In genomic region chr13:99287786-99288185, GRCm38 (mm10) we compare ENCODE assay signal across 27 mouse cellular contexts. TPM values are rescaled to one million over a fixed set of nuclear protein-coding genes. Genes with fewer than 3 reads are reported as not detected.
A peak's percentile ranks its signal among the peaks of the same experiment; 100 is the strongest.
DNase-seq lines count a peak whose midpoint lies in the region; ATAC-seq and TF ChIP-seq lines count a peak whose summit lies in the region.
"Had no signal": no experiment of that assay in that cellular context is flagged by ENCODE, and none has a peak within 500 bp of the region (broad histone marks: within the 10 kb centered on the region; RNA-seq: fewer than 3 reads in every experiment).

No protein-coding gene starts in this region.

- no peak overlapping the region for H3K9ac ChIP-seq in liver, adult 2 months (ENCODE audit: low read depth, low read length)
- H3K9ac ChIP-seq in liver, embryonic 12.5 days: no peak overlapping the region
- H3K9ac ChIP-seq: embryonic facial prominence, embryonic 12.5 days; forebrain, postnatal 0 days; heart, embryonic 15.5 days; hindbrain, embryonic 14.5 days; lung, embryonic 14.5 days; neural tube, embryonic 15.5 days; stomach, embryonic 15.5 days had no signal

- DNase-seq in liver, adult 2 months (ENCODE audit: extremely low read depth, low read depth, low spot score): peak; percentile 38
- peak; percentile 12 for DNase-seq in A20 (ENCODE audit: low read depth, low spot score)
- no peak for DNase-seq in cerebellum, adult 2 months
- DNase-seq in cerebellum, postnatal 10 days: no peak
- DNase-seq in embryo, embryonic 10 days (ENCODE audit: low spot score): no peak
- DNase-seq: adrenal gland, adult 8-10 months; cerebellum, adult 9-11 months; forebrain, postnatal 0 days; gastrocnemius, postnatal 14 days; heart, adult 2 months; heart, postnatal 36 days; kidney, postnatal 25 days; lung, embryonic 14.5 days; thymus, adult 2 months had no signal

- no peaks in the 10 kb centered on the region for H3K36me3 ChIP-seq in liver, adult 2 months (ENCODE audit: control insufficient read depth, insufficient read depth, low read length)
- H3K36me3 ChIP-seq in liver, embryonic 12.5 days: no peaks in the 10 kb centered on the region
- H3K36me3 ChIP-seq in macrophage (ENCODE audit: inconsistent target): no peaks in the 10 kb centered on the region
- H3K36me3 ChIP-seq: embryonic facial prominence, embryonic 12.5 days; heart, embryonic 15.5 days; midbrain, embryonic 10.5 days; neural tube, embryonic 15.5 days; stomach, embryonic 15.5 days had no signal

- no peak overlapping the region for H3K4me3 ChIP-seq in liver, adult 2 months (ENCODE audit: insufficient read depth, low read depth, low read length)
- H3K4me3 ChIP-seq in liver, embryonic 12.5 days: no peak overlapping the region
- H3K4me3 ChIP-seq in bone marrow, adult 2 months (replicated peaks; ENCODE audit: control insufficient read depth, low read depth, low read length): no peak overlapping the region
- H3K4me3 ChIP-seq in macrophage (ENCODE audit: inconsistent target): peak overlapping the region; percentile 5; the same call in 1 of the 2 replicates
- no peak overlapping the region for H3K4me3 ChIP-seq in cerebellum, adult 2 months (replicated peaks; ENCODE audit: insufficient read depth, low read depth, low read length)
- H3K4me3 ChIP-seq: embryonic facial prominence, embryonic 12.5 days; heart, adult 2 months; heart, embryonic 15.5 days; layer of hippocampus, adult 2 months; midbrain, embryonic 10.5 days; neural tube, embryonic 15.5 days; stomach, embryonic 15.5 days had no signal

- TF ChIP-seq CTCF in liver, adult 2 months (IDR thresholded peaks at IDR 0.05; ENCODE audit: low read depth, low read length): no peak
- TF ChIP-seq CTCF in bone marrow, adult 2 months (IDR thresholded peaks at IDR 0.05; ENCODE audit: control insufficient read depth, insufficient read depth, low read length): no peak
- no peak for TF ChIP-seq CTCF in cerebellum, adult 2 months (IDR thresholded peaks at IDR 0.05; ENCODE audit: borderline replicate concordance, insufficient read depth, low read depth, low read length)

- no peak overlapping the region for H3K27ac ChIP-seq in liver, adult 2 months (replicated peaks; ENCODE audit: insufficient read depth, low read depth, low read length)
- no peak overlapping the region for H3K27ac ChIP-seq in liver, embryonic 12.5 days
- H3K27ac ChIP-seq in bone marrow, adult 2 months (ENCODE audit: control insufficient read depth, insufficient read depth, low read depth, low read length, poor library complexity): peak overlapping the region; percentile 45; the same call in 1 of the 2 replicates
- peak overlapping the region; percentile 75 for H3K27ac ChIP-seq in macrophage
- no peak overlapping the region for H3K27ac ChIP-seq in cerebellum, adult 2 months (ENCODE audit: insufficient read depth, low read length)
- H3K27ac ChIP-seq: embryonic facial prominence, embryonic 12.5 days; heart, adult 2 months; heart, embryonic 15.5 days; hindbrain, embryonic 14.5 days; layer of hippocampus, adult 2 months; midbrain, embryonic 10.5 days; neural tube, embryonic 15.5 days; stomach, embryonic 15.5 days had no signal

- H3K9me3 ChIP-seq in liver, embryonic 12.5 days (replicated peaks): no peaks in the 10 kb centered on the region
- H3K9me3 ChIP-seq: embryonic facial prominence, embryonic 12.5 days; heart, embryonic 15.5 days; midbrain, embryonic 10.5 days; neural tube, embryonic 15.5 days; stomach, embryonic 15.5 days had no signal

- no peak for TF ChIP-seq POLR2A in liver, adult 2 months (IDR thresholded peaks at IDR 0.05; ENCODE audit: extremely low read depth, insufficient read depth, low read length)
- TF ChIP-seq POLR2A in bone marrow, adult 2 months (IDR thresholded peaks at IDR 0.05; ENCODE audit: borderline replicate concordance, control insufficient read depth, low read depth, low read length): no peak
- no peak for TF ChIP-seq POLR2A in cerebellum, adult 2 months (IDR thresholded peaks at IDR 0.05; ENCODE audit: borderline replicate concordance, insufficient read depth, low read length)

- H3K79me2 ChIP-seq in liver, adult 2 months (ENCODE audit: control insufficient read depth, insufficient read depth, low read length): no peaks in the 10 kb centered on the region
- H3K79me2 ChIP-seq in macrophage (ENCODE audit: inconsistent target): no peaks in the 10 kb centered on the region

- no peak for ATAC-seq in liver, embryonic 12.5 days
- ATAC-seq: activated CD4-positive, CD25-positive, alpha-beta regulatory T cell, adult 4 months; forebrain, postnatal 0 days; inflammation-experienced regulatory T-cells, adult 6 months; midbrain, embryonic 16.5 days had no signal

- H3K4me2 ChIP-seq in liver, embryonic 12.5 days: no peak overlapping the region
- H3K4me2 ChIP-seq: embryonic facial prominence, embryonic 12.5 days; heart, embryonic 15.5 days; hindbrain, embryonic 14.5 days; lung, embryonic 14.5 days; neural tube, embryonic 15.5 days; stomach, embryonic 15.5 days had no signal

- no peaks in the 10 kb centered on the region for H3K27me3 ChIP-seq in liver, adult 2 months (ENCODE audit: control insufficient read depth, insufficient read depth, low read length)
- no peaks in the 10 kb centered on the region for H3K27me3 ChIP-seq in liver, embryonic 12.5 days (replicated peaks)
- no peaks in the 10 kb centered on the region for H3K27me3 ChIP-seq in cerebellum, adult 2 months (ENCODE audit: control insufficient read depth, insufficient read depth, low read length)
- H3K27me3 ChIP-seq: embryonic facial prominence, embryonic 12.5 days; heart, embryonic 15.5 days; neural tube, embryonic 15.5 days; stomach, embryonic 15.5 days had no signal

- 81% methylated on average over 9 of the region's 9 CpGs for WGBS in liver, adult 2 months
- WGBS in liver, embryonic 12.5 days (ENCODE audit: insufficient replicate concordance): 58% methylated on average over 9 of the region's 9 CpGs
- WGBS in bone marrow, adult 2 months: 46% methylated on average over 9 of the region's 9 CpGs
- WGBS in macrophage (ENCODE audit: missing documents): 13% methylated on average over 9 of the region's 9 CpGs
- WGBS in cerebellum, adult 2 months: 91% methylated on average over 9 of the region's 9 CpGs

- no peaks in the 10 kb centered on the region for H3K4me1 ChIP-seq in liver, adult 2 months (ENCODE audit: control insufficient read depth, insufficient read depth, low read length)
- H3K4me1 ChIP-seq in liver, embryonic 12.5 days: no peaks in the 10 kb centered on the region
- H3K4me1 ChIP-seq in bone marrow, adult 2 months (ENCODE audit: control insufficient read depth, insufficient read depth, low read length): peaks cover 2% of the 10 kb centered on the region; the same call in 1 of the 2 replicates
- H3K4me1 ChIP-seq in cerebellum, adult 2 months (ENCODE audit: control insufficient read depth, insufficient read depth, low read length): peaks cover 6% of the 10 kb centered on the region
- H3K4me1 ChIP-seq: embryonic facial prominence, embryonic 12.5 days had no signal

RNA-seq across cellular contexts. Expression of gene Ptcd2, which starts 56.7 kb away (rescaled TPM):
- 30.3 and 35.6 TPM in 2 replicates for total RNA-seq in liver, adult 2 months (2014; rRNA removed)
- 16.4 and 17.4 TPM in 2 replicates for polyA plus RNA-seq in liver, adult 2 months (2012; rRNA removed)
- polyA plus RNA-seq in liver, embryonic 12.5 days (2016; fragmentation: Nextera tagmentation; extraction: Ambion mirVana): 44.6 and 46.8 TPM in 2 replicates
- polyA plus RNA-seq in bone marrow, adult 2 months (2011; ENCODE audit: insufficient read depth, insufficient read length, low replicate concordance, missing spikeins): 7.0 and 20.1 TPM in 2 replicates
- total RNA-seq in macrophage (2018; cell fraction: chromatin; rRNA removed): 10 to 100 TPM in 14 of 26 experiments, 1 to 10 TPM in 12; 1.5 to 22.9 (median 10.7) TPM
- total RNA-seq in macrophage (2018; cell fraction: cytosol; rRNA removed): 10 to 100 TPM; 10.6 to 41.1 (median 27.2) TPM
- total RNA-seq in macrophage (2018; cell fraction: nucleus; rRNA removed): 10 to 100 TPM in 16 of 26 experiments, 1 to 10 TPM in 10; 5.7 to 27.1 (median 12.2) TPM
- 26.4 to 27.2 TPM (median 26.7 TPM) in 3 replicates for polyA plus RNA-seq in macrophage (2018)
- 37.6 and 38.5 TPM in 2 replicates for polyA plus RNA-seq in cerebellum, adult 2 months (2012; rRNA removed)

RNA-seq across cellular contexts. Expression of gene Mrps27, which starts 56.8 kb away (rescaled TPM):
- 19.3 and 19.8 TPM in 2 replicates for total RNA-seq in liver, adult 2 months (2014; rRNA removed)
- 15.9 and 24.1 TPM in 2 replicates for polyA plus RNA-seq in liver, adult 2 months (2012; rRNA removed)
- 43.7 and 44.3 TPM in 2 replicates for polyA plus RNA-seq in liver, embryonic 12.5 days (2016; fragmentation: Nextera tagmentation; extraction: Ambion mirVana)
- polyA plus RNA-seq in bone marrow, adult 2 months (2011; ENCODE audit: insufficient read depth, insufficient read length, low replicate concordance, missing spikeins): 6.3 and 14.7 TPM in 2 replicates
- 10 to 100 TPM in 3 of 26 experiments, 1 to 10 TPM in 23; 1.2 to 11.1 (median 7.7) TPM for total RNA-seq in macrophage (2018; cell fraction: chromatin; rRNA removed)
- 10 to 100 TPM in 17 of 26 experiments, 1 to 10 TPM in 9; 5.5 to 13.7 (median 10.9) TPM for total RNA-seq in macrophage (2018; cell fraction: cytosol; rRNA removed)
- 10 to 100 TPM in 6 of 26 experiments, 1 to 10 TPM in 20; 2.8 to 14.6 (median 8.8) TPM for total RNA-seq in macrophage (2018; cell fraction: nucleus; rRNA removed)
- 10.1 to 23.1 TPM (median 12.5 TPM) in 3 replicates for polyA plus RNA-seq in macrophage (2018)
- 36.8 and 38.5 TPM in 2 replicates for polyA plus RNA-seq in cerebellum, adult 2 months (2012; rRNA removed)

Comparison
In these comparisons a context has a peak if more than half of its experiments do, and no peak if none do; other contexts are left out.
1. DNase-seq: peak in liver, adult 2 months (single experiment) and A20 (single experiment); none in cerebellum, adult 2 months (0 of 2), cerebellum, postnatal 10 days (0 of 2) and embryo, embryonic 10 days (single experiment).
2. H3K27ac ChIP-seq: peak in bone marrow, adult 2 months (single experiment) and macrophage (single experiment); none in liver, adult 2 months (single experiment), liver, embryonic 12.5 days (single experiment) and cerebellum, adult 2 months (single experiment).